Mouse (Mus musculus): Measurements from ENCODE around the gene Cep152. TPM values are rescaled to one million over a fixed set of nuclear protein-coding genes. Genes with fewer than 3 reads are reported as not detected.

Gene Cep152
- total RNA-seq (2021) = 1 to 10 TPM; 2.7 to 2.9 TPM
- long read RNA-seq, experiment 1, partial matches to known transcripts = 0 of 1 reads
- long read RNA-seq, experiment 1, other reads (novel, unspliced or antisense) = 1 of 1 reads
- long read RNA-seq, experiment 2, partial matches to known transcripts = 2 of 4 reads
- long read RNA-seq, experiment 2, other reads (novel, unspliced or antisense) = 2 of 4 reads

DNA sequence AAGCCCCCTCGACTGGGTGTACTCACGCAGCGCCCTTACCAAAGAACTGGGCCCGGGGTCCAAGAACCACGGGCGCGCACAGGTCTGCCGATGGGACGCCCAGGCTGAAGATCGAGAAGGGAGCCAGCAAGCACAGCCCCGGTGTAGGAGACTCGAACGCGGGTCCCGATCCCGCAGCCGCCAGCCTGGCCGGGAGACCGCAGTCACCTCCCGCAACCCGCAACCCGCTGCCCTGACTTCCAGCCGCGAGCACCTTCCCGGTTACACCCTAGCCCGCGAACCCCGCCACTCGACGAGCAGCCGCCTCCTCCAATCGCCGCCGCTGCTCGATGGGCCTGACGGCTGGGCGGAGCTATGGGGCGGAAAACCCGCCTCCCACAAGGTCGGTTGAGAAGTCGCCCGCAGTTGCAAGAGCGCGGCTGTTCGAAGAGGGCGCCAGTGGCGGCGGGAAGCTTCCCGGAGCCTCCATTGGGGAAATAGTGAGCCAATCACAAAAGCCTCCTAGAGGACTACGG is at the start of gene Cep152:
Gene Cep152, minus strand, starts transcription at position 277 of the 515 bp plus-strand sequence.
- DNase-seq (ENCODE audit: low spot score in 2 of 2) = peak; percentile 94 to 96

DNA sequence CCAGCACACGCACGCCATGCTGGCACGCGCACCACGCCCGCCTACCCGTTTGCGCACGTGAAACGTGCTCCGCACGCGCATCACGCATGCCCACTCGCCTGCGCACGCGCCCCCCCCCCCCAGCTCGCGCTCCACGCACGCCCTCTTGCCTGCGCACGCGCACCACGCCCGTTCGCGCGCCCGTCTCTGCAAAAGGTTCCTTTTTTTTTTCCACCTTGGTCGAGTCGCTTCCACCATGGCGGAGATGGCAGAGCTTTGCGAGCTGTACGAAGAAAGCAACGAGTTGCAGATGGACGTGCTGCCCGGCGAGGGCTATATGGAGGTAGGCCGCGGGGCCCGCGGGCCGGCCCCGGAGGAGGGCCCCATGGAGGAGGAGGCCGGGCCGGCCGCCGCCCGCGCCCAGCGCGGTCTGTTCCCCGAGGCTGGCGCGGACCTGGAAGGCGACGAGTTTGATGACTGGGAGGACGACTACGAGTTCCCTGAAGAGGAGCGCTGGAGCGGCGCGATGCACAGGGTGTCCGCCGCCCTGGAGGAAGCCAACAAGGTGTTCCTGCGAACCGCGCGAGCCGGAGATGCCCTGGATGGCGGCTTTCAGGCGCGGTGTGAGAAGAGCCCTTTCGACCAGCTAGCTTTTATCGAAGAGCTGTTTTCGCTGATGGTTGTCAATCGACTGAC is 48.2 kb upstream of the Cep152 start, which contains the start of gene Eid1:
Gene Eid1, plus strand, starts transcription at position 139 of the 675 bp plus-strand sequence.
- peak; percentile 78 to 80 for DNase-seq (ENCODE audit: low spot score in 2 of 2)

DNA sequence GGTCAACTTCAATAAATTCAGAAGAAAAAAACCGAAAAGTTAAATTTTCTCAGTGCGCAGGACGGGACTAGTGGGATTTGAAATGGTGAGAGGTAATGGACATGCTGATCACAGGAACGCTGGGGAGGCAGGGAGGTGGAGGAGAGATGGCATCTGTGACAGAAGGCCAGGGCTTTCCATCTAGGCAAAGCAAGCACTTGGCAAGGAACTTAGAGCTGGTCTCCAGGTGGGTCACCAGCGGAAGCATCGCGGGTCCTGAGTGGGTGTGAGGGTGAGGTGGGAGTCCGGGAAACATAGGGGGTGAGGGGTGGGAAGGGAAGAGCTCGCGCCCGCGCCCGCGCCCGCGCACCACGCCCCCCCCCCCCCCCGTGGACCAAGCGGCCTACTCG is 47.6 kb upstream of the Cep152 start:
- DNase-seq (ENCODE audit: low spot score in 2 of 2) = no peak

DNA sequence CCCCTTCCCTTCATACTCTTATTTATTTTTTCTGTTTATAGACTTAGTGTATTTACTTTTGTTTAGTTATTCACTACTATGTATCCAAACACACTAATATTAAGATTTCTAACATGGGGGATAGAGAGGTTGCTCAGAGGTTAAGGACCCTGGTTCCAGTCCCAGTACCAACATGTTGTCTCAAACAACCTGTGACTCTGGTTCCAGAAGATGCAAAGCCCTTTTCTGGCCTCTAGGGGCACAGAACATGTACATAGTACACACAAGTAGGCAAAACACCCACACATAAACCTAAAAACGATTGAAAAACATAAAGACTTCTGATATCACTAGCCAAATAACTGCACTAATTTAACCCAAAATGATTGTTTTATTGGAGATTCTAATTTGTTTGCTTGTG is 45.9 kb upstream of the Cep152 start:
- no peak for DNase-seq (ENCODE audit: low spot score in 2 of 2)

DNA sequence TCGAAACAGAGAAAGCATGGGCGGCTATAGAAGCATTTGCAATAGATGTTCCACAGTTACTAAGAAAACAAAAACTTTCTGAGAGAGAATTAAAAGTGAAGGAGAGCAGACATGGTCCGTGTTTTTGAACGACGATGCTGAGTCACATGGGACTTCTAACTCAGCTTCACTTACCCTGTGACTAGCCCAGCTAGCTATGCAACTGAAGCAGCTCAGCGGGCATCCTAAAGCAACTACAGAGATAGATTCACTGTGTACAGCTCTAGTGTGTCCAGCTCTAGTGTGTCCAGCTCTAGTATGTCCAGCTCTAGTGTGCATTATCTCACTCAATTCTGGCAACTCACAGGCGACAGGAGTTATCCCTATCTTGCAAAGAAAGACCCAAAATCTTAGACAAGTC is 42.8 kb upstream of the Cep152 start:
- DNase-seq (ENCODE audit: low spot score in 2 of 2) = no peak

DNA sequence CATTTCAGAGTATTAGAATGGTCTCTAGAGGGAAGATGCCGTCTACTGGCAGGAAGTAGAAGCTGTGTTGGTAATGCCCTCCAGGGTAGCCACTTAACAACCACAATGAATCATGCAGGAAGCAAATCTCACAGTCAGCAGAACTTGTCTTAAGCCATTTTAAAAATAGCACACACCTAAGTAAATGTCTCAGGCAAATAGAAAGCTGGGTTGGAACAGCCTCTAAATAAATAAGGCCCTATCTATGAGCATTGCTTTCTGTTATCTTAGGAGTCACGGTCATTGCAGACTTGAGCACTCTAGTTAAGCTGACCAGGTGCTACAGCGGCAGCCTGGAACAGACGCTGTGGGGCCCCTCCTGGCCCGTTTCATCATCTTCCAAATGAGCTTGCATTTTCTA is 42.3 kb upstream of the Cep152 start:
- no peak for DNase-seq (ENCODE audit: low spot score in 2 of 2)

DNA sequence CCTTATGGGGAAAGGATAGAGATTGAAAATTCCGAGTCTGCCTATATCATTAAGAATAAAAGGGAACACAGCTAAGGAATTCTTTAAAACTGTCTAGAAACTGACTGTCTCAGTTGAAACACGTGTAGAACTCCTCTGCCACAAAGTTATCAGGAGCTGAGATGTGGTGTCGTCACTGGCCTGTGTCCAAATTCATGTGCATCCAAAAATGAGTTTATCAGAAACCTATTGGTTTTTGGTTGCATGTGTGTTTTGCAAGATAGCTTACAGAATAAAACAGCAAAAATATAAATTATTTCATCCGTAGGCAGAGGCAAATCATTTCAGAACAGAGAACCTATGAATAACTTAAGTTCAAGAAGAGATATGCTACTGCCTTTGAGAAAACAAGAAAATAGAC is 41.8 kb upstream of the Cep152 start:
- DNase-seq (ENCODE audit: low spot score in 2 of 2) = no peak

DNA sequence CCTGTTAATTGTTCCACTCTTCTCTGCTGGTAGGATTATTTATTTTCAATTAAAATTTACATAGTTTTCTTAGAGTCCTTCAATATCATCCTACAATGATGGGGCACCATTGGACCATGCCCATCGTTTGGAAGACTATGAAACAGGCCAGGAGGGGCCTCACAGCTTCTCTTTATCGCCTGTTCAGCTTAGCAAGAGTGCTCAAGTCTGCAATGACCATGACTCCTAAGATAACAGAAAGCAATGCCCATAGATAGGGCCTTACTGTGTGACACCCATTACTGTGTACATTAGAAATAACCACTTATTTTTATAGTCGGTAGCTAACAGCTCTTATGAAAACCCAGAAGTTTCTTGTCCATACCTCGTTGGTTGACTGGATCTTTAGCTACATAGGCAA is 41.0 kb upstream of the Cep152 start:
- no peak for DNase-seq (ENCODE audit: low spot score in 2 of 2)

DNA sequence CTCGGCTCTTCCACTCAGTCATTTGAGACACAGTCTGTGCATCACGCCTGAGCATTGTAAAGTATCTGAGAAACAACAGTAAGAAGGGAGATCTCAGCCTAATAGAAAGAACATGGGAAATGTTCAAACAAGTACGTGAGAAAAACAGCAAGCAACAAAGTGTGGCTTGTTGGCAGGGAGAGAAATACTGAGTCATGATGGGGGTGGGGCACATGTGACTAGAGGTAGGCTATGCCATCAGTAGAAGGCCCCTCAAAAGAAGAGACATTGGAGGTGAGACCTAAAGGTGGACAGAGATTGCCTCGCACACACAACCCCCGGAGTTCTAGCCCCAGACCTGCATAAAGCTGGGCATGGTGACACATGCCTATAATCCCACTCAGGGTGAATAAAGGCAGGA is 40.3 kb upstream of the Cep152 start:
- DNase-seq (ENCODE audit: low spot score in 2 of 2) = no peak

DNA sequence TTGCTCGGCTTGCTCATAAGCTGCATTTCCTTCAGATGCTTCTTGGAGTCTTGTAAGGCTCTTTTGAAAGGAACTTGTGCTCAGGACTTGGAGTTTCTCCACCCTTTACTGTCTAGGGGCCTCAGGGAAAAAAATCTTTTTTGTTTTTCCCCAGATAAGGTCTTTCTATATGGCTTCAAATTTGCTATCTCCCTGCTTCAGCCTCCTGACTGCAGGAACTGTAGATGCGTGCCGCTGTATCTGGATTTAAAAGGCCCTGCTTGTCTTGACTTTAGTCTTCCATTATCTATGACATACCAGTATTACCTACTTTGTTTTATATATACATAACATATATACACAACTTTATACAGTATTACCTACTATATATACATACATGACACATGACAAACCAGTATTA is 37.6 kb upstream of the Cep152 start:
- DNase-seq (ENCODE audit: low spot score in 2 of 2) = no peak

DNA sequence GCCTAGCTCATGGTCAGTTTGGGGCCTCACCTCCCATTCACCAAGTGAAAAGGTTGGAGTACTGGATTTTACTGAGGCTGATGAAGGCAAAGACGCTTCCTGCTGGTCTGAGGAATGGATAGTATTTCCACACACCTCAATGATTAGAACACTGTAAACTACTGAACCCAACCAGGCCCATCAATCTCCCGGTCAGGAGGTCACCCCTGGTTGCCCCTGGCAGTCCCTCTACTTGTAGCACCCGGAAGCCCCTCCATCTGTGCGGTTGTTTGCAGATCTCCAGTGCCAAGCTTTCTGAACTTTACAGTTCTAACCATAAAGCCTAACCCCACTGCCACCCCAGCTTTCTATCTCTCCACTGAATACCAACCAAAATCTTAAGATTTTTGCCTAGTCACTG is 36.2 kb upstream of the Cep152 start:
- DNase-seq (ENCODE audit: low spot score in 2 of 2) = no peak

DNA sequence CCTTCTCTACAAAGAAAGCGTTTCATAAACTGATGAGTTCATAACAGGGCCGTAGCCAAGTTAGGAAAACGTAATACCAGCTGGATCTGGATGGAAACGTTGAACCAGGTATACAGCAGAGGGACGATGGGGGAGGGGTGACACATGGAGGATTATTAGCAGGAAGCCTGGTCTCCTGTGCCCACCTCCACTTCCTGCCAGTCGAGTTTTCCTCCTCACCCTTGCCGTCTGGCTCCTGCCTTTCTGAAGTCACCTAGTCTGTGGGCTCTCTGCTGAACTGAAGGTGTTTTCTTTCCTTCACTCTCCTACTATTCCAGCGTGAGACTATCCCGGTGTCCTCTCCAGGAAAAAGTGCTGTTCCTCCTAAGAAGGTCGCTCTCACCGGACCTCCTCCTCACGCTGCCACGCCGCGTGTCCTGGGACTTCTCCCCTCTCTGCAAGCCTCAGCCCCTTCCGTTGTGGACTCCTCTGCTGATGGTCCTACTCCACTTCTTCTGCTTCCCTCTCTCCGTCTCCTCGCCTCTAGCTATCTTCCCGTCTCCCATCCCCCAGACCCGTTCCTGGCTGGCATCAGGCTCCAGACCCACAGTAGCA is 35.7 kb upstream of the Cep152 start:
- peak in 1 of 2 experiments; percentile 24 for DNase-seq (ENCODE audit: low spot score in 2 of 2)

DNA sequence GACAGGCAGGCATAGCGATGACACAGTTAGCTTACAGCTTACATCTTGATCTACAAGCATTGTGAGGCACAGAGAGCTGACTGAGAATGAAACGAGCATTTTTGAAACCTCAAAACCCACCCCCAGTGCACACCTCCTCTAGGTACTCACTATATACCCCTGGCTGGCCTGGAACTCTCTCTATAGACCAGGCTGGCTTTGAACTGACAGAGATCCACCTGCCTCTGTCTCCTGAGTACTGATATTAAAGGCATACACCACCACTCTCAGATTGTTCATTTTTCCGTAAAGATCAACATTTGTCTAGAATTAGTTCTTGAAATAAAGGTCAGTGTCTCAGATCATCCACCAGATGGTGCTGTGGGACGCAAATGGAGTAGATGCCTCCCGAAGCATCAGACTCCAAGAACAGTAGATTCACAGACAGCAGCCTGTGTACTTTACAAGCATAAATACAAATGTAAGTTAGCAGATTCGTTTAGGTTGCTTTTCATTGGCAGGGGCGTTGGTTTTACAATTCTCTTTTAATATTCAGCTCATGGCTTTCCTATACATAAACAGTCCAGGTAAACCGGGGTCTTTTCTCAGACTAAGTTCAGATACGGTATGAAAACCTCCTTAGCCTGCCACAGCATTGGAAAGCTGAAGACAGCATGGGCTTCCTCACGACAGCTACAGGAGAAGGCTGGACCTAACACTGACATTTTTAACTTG is 35.1 kb upstream of the Cep152 start:
- peak; percentile 65 to 72 for DNase-seq (ENCODE audit: low spot score in 2 of 2)

DNA sequence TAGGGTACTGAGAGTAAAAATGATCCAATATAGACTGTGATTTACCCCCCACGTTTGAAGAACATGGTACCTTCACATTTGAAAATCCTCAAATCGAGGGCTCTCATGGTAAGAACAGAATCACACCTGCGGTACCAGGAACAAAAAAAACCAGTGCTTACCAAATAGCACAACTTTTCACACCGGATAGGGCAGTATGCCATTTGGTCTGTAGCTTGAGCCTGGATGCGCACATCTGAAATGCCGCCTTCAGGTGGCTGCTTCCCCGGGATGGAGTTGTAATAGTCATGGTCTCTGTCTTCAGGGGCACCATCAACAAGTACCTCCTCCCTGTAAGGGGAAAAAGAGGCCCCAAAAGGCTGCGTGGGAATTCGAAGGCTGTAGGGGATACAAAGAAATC is 30.5 kb upstream of the Cep152 start:
- no peak for DNase-seq (ENCODE audit: low spot score in 2 of 2)

DNA sequence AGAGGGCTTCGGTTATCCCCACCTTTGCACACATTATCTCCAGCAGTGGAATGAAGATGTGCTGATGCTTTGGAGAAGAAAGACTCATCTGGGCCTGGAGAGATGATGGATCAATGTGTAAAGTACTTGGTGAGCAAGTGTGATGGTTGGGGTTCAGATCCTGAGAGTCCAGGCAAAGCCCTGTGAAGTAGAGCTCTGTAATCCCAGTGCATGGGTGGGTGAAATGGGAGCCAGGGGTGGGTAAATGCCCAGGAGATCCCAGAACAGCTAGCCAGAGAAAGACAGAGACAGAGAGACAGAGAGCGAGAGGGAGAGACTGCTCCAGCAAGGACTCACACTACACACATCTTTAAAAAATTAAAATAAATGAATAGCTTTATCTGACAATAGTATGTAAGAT is 28.4 kb upstream of the Cep152 start:
- DNase-seq (ENCODE audit: low spot score in 2 of 2) = no peak

DNA sequence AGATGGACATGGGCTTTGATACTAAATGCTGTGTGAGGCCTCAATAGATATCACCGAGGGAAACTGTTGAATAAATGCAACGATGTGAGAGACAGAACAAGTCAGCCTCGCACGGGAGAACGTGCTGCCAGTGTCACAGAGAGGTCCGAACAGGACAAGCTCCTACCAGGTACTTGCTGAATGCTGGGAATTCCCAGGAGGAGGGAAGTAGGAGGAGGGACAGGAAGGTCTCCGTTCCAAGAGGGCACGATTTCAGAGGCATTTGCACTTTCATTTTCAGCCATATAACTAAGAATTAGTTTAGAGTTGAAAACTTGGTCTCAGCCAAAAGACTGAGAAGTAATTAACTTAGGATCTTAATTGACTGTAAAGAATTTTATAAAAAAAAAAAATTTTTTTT is 26.6 kb upstream of the Cep152 start:
- no peak for DNase-seq (ENCODE audit: low spot score in 2 of 2)

DNA sequence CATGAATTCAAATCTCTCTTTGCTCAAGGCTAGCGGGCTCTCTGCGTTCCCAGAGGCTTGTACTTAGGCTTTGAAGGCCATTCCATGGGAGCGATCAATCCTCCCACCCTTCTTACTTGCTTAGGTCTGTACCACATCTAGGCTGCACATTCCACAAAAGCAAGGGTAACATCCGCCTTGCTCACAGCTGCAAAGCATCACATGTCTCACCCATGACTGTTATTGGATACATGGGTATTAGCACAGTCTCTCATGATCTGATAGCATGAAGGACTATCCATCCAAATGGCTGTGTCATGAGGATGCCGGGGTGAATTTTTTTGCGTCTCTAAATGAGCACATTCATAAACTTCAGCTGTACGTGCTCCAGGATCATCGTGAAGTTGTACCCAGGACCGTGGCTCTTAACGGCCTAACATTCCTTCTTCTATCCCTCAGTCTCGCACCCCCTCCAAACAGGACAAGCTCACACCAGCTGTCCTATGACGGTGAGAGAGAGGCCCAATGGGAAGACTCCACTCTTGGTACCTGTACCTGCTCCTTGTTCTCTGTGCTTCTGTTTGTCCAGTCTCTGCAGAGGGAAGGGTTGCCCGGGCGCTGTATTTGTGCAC is 25.9 kb upstream of the Cep152 start:
- DNase-seq (ENCODE audit: low spot score in 2 of 2) = no peak

DNA sequence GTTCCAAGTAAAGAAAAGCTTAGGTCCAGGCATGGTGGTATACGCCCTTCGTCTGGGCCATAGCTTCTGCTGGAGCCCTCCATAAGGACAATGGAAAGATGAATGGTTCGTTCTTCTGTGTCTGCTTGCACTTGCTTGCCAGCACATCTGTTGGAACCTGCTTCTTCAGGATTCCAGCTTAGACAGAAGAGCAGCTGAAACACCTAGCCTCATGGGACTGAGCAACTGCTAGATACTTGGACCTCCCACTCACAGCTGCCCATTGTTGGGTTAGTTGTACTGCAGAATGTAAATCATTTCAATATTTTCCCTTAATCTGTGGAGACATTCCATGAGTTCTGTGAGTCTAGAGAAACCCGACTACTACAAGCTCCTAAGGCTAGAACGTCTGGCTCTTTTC is 25.1 kb upstream of the Cep152 start:
- DNase-seq (ENCODE audit: low spot score in 2 of 2) = no peak

DNA sequence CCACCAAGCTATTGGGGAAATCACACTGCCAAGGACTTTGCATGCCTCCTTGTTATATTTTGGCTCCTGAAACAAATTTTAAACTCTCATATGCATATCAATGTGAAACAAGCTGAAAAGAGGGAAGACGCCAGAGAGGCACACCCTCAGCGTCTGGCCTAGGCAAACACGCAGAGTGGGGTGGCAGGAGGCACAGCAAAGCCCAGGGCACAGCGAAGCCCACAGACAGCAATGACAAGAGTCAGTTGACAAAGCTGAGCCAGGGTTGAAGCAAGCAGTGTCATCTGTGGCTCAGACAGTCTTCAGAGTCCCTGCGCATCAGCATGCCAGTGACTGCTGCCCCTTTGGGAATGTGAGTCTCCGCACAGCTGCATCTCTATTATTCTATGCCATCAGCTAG is 20.0 kb upstream of the Cep152 start:
- DNase-seq (ENCODE audit: low spot score in 2 of 2) = no peak

DNA sequence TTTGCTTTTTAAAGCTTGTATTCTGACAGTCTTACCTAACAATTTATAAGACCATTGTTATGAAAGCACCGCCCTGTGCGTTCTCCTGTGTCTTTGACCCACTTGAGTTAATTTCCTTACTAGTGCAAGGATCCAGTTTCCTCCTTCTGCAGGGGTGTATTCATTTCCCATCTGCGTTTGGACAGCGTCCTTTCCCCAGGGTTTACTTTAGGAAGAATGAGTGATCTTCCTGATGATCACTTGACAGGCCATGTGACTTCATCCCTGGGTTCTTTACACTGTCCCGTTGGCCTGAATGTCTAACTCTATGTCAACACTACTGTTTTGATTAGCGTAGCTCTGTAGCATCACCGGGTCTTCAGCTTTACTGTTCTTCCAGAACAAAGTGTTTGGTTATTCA is 12.4 kb upstream of the Cep152 start:
- no peak for DNase-seq (ENCODE audit: low spot score in 2 of 2)

DNA sequence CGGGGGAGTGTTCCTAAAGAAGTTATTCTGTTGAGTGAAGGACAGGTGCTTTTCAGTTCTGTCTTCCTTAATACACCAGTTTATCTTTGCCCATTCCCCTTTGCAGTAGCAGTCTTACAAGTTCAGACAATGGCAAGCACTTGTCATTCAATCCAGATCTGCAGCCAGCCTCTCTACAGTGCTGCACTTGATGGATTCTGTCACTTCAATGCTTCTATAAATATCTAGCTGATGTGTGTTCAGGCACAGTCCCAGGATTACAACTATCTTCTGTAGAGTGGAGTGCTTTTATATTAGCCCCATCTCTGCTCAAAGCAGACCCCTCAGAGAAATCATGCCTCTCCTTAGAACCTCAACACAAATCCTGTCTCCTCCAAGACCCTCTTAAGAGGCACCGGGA is 5.1 kb upstream of the Cep152 start:
- DNase-seq (ENCODE audit: low spot score in 2 of 2) = no peak

Measured in adrenal gland, adult 18-20 months (tissue).